Mouse (Mus musculus): ENCODE measurements around the gene Gm47985.

Gene Gm47985

DNA sequence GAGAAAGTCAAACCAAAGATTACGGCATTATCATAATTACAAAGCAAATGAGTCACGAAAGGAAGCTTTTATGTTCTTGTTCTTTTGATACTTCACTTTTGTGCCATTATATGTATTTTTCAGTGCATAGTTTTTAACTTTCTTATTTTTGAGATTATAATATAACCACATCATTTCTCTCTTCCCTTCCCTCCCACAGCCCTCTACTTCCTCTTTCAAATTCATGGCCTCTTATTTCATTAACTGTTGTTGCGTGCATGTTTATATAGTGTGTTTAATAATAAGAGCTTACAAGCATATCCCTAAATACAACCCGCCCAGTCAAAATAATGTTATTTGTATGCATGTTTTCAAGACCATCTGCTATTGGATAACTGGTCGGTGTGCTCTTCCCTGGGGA, 36.7 kb downstream of the Gm47985 start:
- no peak for DNase-seq (ENCODE audit: low read depth, low spot score)

- no peak for DNase-seq (ENCODE audit: low read depth, low spot score)
Measured at GRCm38 (mm10) chr1:151220098-151220497, 37.8 kb downstream of the Gm47985 start.

GRCm38 (mm10) chr1:151222561-151223267, 40.4 kb downstream of the Gm47985 start:
- no peak for DNase-seq (ENCODE audit: low read depth, low spot score)

- no peak for DNase-seq (ENCODE audit: low read depth, low spot score)
Measured at GRCm38 (mm10) chr1:151223377-151223776, 41.0 kb downstream of the Gm47985 start.

DNA sequence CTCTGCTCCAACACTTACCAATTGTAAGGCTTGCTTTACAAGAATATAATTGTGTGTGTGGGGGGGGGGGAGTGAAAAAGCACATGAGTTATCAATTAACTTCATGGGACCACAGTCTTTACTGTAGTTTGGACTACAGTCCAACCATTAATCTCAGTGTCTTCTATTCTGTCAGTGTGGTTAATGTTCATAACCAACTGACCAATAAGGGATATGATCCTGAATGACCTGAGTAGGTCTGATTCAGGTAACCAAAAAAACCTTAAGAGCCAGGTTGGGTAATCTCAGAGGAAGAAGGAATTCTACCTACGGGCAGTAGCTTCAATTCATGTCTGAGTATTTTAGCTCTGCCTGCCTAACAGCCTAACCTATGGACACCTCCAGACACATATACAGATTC, 42.2 kb downstream of the Gm47985 start:
- DNase-seq (ENCODE audit: low read depth, low spot score): no peak

- no peak for DNase-seq (ENCODE audit: low read depth, low spot score)
Measured at GRCm38 (mm10) chr1:151227506-151227905, 45.2 kb downstream of the Gm47985 start.

- DNase-seq (ENCODE audit: low read depth, low spot score): no peak
Measured at GRCm38 (mm10) chr1:151228320-151228989, 46.1 kb downstream of the Gm47985 start.

- no peak for DNase-seq (ENCODE audit: low read depth, low spot score)
Measured at GRCm38 (mm10) chr1:151232346-151232745, 50.0 kb downstream of the Gm47985 start.

DNA sequence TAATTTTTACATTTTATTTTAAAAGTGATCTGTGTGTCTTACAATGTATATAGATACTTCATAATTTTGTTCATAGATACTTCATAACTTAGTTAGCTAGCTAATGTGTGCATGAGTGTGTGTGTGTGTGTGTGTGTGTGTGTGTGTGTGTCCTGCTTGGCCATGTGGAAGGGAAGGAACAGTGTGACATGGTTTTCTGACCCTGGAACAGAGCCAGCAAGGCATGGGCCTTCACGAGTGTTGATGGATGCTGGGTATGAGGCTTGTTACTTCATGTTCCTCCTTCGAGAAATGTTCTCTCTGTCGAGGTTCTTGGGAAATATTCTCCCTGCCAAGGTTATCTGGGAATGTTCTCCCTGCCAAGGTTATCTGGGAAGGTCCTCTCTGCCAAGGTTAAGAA, 51.4 kb downstream of the Gm47985 start:
- no peak for DNase-seq (ENCODE audit: low read depth, low spot score)

Measured in CD4-positive, CD25-positive, alpha-beta regulatory T cell, adult 2 months (primary cell).